Mouse (Mus musculus) spleen, adult 12 weeks (tissue): Measurements from ENCODE around the gene Gbp8.
"Not testable (repeated sequence)": the region's sequence is repeated elsewhere in the genome, so short reads cannot be mapped to it uniquely, and the experiment has no call there.

Source experiments
- DNase-seq: peaks from one replicate; pipeline ENCODE4 v3.0.0; 2022; ENCODE audit warnings: low spot score

Gbp8 gene

GRCm38 (mm10) chr5:105060224-105060623 is 79.1 kb downstream of the Gbp8 start:
- DNase-seq = no peak

GRCm38 (mm10) chr5:105055279-105055678 is 84.1 kb downstream of the Gbp8 start:
- no peak for DNase-seq

DNA sequence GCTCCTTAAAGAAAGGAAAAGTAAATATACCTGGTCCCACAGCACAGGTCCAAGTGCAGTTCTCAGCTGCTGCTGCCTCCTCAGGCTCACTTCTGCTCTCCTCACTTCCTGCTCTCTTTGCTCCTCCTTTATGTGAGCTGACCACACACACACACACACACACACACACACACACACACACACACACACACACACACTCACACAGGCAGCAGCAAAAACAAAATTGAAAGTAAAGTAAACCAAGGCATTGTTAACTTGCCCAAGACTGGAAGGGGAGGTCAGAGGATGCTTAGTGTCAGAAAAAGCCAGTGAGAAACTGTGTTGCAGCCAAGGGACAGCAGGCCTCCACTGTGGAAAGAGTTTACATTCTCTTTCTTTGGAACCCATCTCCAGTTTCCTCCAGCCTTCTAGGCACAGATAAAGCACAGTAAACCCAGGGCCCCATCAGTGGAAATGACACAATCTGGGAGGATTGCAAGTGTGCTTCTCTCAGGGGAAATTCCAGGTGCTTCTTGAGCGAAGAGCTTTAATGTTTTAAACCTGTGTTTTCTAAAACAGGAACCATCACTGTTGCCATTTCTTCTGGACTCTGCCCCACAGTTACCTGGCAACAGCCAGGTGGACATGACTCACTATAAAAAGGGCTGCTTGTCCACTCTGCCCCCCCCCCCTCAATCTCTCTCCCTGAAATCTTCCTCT is 85.7 kb downstream of the Gbp8 start:
- DNase-seq = not testable (repeated sequence)

- DNase-seq = no peak
Observed at GRCm38 (mm10) chr5:105032362-105032761, 107.0 kb downstream of the Gbp8 start.

DNA sequence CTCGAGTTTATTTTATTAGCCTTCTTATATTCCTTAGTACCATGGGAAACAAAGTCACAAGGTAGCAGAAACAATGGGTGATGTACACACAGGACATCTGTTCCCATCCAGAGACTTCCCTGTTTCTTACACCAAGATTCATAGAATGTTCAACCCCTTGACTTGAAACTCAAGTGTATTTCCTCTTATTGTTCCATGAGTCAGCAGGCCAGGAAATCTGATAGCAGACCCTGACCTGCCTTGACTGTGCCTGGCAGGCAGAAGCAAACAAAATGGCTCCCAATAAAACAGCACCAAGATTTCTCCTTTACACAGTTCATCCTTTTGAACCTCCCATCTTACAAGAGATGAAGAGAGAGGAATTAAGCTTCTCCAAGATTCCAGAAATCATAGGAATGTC is 126.8 kb downstream of the Gbp8 start:
- no peak for DNase-seq

DNA sequence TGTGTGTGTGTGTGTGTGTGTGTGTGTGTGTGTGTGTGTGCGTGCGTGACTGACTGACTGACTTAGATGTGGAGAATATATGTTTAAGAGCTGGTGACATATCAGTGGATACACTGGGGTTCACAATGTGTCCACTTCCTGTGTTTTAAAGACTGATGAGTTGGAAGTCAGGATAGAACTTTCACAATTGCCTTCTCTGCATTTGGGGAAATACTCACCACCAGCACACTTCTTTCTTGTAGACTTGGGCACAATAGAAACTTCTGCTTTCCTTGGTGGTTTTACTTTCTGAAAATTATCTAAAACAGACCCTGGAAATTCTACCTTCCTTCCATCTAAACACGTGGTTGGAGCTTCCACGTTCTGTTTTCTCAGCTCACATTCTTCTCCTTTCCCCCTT is 127.8 kb downstream of the Gbp8 start:
- no peak for DNase-seq

DNA sequence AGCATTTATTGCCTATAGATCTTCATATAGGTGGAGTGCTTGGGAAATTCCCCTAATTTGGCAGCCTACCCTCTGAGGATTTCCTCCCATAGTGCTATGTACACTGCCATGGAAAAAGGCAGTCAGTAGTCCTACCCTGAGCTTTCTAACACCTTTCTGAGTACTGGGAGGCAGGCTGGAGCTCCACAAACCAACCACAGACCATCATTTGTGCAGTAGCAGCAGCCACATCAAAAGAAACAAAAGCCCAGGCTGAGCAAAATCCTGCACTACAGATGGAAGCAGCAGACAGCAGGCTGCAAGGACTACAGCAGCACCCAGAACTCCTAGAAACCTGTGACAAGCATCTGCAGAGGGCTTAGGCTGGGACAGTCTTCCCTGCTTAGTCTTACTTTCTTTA is 129.0 kb downstream of the Gbp8 start:
- no peak for DNase-seq

DNA sequence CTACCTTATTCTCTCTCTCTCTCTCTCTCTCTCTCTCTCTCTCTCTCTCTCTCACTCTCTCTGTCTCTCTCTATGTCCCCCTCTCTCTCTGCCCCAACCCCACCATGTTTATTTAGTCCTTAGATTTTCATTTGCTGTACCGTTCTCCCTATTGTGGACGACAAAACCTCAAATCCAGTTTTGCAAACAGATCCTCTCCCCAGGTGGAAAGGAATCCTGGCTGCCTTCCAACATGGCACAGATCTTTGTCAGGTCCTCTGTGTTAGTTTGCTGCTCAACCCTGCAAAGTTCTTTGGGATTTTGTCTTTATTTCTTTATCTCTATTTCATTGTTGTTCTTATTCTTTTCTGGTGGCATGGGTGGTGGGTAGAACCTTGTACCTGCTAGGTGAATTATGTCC is 149.9 kb downstream of the Gbp8 start:
- DNase-seq = no peak

DNA sequence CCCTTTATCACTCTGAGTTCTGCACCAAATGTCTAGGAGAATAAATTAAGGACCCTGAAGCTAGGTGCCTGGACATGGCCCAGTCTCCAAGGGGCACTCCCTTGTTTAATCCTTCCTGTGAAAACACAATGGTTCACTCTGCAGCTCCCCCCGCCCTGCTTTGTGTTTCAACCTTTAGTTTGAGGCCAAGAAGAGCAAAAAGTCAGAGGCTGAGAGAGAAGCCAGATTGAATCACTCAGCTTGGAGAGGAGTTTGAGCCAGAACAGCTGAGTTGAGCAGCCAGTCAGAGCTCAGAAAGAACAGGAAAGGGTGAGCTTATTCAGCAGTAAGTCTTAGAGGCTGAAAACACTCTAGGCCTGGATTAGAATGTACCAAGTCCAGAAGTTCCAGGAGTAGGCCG is 151.3 kb downstream of the Gbp8 start:
- DNase-seq = no peak

DNA sequence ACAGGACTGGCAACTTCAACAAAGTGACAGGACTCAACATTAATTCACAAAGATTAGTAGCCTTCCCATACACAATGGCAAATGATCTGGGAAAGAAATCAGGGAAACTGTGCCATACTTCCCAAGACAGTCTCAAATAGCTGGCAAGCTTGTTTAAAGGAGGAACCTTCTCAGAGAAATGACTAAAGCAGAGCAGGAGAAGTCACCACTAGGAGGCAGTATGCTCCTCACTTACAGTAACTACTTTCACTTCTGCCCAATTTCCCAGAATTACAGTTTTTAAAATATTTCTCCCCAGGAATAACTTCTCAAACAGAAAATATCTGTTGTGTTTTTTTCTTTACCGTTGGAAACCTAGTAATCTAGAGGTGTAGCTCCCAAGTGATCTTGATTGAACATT is 152.6 kb downstream of the Gbp8 start:
- no peak for DNase-seq

- DNase-seq = no peak
Observed at GRCm38 (mm10) chr5:104982535-104982934, 156.8 kb downstream of the Gbp8 start, which contains the start of gene Abcg3. TSS of gene Abcg3 (minus strand) at chr5:104982718.

DNA sequence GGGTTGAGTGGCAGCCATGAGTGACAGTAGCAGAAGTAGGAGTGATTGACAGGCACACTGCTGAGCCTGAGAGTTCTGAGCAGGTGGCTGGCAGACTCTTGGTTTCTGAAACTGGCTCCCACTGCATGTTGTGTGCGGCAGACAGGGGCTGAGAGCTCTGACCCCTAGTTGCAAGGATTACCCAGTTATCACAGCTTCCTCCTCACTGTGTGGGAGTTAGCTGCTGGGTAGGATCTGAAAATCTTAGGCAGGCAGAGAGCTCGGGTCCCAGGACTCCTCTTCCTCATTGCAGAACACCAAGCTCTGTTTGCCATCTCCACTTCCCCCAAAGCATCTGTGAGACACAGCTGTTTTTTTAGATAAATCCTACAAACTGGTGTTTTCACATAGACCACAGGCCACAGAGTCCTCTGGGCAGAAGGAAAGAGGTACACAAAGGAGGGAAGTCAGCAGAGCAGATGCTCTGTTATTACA is 160.3 kb downstream of the Gbp8 start:
- no peak for DNase-seq
